Mouse (Mus musculus): ENCODE results near the gene Ugt2a1.
"Not testable (repeated sequence)": the region's sequence is repeated elsewhere in the genome, so short reads cannot be mapped to it uniquely, and the experiment has no call there.

Gene Ugt2a1

DNA sequence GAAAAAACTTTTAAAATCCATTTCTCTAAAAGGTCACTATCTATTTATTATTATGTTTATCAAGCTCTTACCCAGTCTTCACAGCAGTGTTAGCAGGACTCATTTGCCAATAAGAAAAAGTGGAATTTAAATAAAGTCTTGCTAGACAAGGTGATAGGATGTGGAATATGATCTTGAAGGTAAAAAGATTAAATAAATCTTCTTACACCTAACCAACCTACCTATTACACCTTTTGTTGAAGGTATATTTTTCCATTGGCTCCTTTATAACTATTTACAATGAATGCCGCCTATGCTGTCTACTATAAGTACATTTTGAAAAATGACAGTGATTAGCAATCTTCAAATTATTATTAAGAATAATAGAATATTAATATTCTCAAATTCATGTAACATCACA lies at the start of gene Ugt2a1:
Gene Ugt2a1 (minus strand): TSS at position 101 of the 400 bp plus-strand sequence.
- DNase-seq, result no peak

DNA sequence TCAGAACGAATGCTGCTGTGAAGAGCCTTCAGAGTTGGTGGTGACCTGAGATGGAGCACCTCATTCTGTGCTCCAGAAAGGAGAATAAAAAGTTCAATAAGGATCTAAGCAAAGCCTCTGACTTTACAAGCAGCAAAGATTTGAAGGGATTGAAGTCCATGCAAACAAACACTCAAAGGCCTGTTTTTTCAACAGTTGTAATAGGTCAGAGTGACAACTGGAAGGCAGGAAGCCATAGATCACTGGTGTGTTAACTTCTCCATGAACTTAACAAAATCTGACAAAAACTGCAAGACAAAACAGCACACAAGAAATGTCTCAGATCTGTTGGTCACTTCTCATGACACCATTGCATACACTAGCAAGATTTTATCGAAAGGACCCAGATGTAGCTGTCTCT lies 47.4 kb upstream of the Ugt2a1 start, which contains the start of gene Sult1b1:
Gene Sult1b1 (minus strand): TSS at position 85 of the 400 bp plus-strand sequence.
- no peak for DNase-seq

DNA sequence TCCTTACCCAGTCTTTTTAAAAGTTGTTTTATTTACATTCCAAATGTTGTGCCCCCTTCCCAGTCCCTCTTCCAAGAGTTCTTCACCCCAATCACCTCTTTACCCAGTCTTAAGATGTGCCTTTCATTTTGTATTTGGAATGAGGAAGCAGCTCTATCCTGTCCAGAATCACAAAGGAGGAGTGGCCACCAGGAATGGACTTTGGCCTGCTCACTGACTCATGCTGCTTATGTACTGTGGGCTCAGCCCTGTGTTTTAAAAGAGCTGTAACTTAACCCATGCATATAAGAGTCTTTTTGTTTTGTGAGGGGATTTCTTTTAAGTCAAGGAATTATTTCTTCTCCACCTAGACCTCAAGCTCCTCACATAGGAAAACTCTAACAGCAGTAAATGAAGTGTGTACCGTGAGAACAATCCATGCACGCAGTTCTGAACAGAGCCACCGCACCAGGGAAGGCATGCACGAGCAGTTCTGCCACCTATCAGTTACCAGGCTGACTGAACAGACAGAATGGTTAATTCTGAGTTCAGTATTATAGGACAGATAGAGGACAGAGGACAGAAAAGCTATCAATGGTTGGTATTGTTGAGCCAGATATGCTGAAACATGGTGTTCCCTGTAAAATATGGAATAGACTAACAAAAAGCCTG lies 45.4 kb upstream of the Ugt2a1 start:
- no peak for DNase-seq

DNA sequence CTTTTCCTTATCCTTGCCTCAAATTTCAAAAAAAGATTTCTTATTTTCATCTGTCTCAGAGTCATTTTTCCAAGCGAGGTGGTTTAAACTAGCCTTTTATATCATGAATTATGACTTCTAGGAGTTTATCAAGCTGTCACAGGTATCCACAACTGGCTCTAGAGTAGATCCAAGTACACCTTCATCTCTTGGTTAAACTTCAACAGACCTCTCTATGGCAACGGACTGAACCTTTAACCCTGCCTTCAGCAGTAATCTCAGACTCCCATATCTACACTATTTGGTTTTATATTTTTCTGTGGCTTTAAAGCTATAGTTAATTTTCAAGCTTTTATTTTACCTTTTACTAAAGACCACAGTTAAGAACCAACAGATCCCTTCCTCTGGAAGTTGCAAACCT lies 41.6 kb upstream of the Ugt2a1 start:
- no peak for DNase-seq

DNA sequence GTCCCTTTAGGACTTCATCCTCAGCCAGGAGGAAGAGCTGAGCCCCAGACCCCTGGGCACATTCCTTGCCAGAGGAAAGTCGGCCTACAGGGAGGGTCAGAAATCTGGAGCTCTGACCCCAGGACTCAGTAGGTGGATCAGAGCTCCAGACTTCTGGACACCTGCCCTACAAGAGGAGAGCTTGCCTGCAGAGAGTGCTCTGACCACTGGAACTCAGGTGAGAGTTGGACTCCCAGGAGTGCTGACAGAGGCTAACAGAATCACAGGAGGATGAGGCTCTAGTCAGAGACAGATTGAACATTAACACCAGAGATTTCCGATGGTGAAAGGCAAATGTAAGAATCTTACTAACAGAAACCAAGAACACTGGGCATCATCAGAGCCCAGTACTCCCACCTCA lies 32.9 kb upstream of the Ugt2a1 start:
- not testable (repeated sequence) for DNase-seq

DNA sequence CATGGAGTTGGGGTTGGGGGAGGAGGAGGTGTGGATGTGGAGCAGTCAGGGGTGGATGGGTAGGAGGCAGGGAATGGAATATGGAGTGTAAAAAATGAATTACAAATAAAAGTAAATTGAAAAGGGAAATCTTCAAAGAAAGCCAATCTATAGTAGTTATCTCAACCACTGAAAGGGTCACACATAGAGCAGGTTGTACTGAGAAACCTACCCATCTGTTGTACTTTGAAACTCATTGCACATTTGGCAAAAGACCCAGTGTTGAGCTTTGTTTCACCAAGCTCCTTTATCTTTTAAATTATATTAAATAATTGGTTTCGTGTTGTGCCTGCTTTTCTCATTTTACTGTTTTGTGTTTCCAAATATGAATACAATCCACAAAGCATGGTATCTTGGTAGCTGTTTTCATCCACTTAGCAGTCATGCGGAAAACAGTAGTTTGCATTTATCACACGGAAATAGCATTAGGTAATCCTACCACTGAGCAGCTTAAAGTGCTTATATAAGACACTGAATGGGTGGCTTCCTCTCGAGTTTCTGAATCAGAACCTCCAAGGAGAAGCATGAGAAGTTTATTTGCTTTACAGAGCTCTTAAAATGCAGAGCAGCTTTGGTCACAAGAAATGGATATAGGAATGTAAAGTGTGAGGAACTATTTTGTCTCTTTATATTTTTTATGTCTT lies 15.2 kb upstream of the Ugt2a1 start:
- DNase-seq, result no peak

DNA sequence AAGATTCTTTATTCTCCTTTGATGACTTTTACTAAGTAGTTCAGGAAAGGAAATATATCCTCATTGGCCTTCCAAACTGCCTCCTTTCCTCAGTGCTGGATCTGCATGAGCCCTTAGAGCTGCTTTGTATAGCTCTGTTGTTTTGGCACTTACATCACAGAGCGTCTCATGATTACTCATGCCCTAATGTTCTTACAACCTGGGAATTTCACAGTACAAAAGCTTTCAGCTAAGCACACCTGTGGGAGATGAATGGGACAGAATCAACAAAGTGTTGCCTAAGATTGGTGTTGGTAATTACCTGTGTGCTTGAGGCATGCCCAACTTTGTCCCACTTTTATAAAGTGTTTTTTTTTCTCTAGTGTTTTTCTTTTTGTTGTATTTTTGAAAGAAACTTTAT lies 12.0 kb upstream of the Ugt2a1 start:
- DNase-seq, result no peak

DNA sequence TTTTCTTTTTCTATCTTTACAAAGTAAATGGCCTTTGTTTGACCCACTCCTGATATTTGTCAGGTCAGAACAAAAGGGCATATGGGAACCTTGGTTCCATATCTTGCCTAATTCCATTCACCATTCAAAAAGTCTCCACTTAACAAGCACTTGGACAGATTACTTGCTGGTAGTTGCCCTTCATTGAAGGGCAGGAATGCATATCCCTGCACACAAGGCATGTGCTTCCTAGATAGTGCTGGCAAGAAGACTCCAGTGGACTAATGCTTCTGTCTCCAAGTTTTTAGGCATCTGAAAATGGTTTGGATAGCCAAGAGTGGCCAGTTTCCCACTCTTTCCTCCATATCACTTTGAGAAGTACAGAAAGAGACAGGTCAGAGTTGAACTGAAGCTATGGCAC lies 8.7 kb upstream of the Ugt2a1 start:
- DNase-seq, result no peak

DNA sequence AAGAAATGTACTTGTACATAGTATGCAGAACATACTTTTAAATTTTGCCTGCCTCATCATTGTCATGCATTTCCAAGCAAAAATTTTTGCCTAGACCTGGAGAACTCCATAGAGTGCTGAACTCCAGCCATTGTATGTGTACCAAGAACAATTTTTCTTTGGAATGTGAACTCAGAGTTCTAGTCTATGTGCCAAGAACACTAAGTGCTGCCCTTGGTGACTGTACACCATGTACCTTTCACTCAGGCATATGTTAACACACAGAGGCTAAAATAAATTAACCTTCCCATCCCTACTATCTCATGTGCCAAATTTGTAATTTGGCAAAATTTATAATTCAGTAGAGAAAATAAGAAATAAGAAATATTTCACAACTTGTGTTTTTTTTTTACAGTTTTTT lies 8.3 kb upstream of the Ugt2a1 start:
- no peak for DNase-seq

DNA sequence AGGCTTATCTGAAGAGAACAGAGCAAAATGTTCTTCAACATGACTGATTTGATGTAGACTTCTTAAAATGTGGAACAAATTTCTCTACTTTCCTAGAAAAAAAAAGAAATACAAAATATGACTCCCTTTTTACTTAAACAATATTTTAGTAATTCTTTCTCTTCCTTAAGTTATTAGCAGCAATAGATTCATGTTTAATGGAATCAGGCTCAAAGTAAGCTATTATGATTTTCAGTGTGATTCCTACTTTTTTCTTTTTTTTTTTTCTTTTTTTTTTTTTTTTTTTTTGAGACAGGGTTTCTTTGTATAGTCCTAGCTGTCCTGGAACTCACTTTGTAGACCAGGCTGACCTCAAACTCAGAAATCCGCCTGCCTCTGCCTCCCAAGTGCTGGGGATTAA lies 4.0 kb downstream of the Ugt2a1 start, which contains the start of gene Gm43638:
Gene Gm43638 (minus strand): TSS at position 101 of the 400 bp plus-strand sequence.
- DNase-seq, result not testable (repeated sequence)

DNA sequence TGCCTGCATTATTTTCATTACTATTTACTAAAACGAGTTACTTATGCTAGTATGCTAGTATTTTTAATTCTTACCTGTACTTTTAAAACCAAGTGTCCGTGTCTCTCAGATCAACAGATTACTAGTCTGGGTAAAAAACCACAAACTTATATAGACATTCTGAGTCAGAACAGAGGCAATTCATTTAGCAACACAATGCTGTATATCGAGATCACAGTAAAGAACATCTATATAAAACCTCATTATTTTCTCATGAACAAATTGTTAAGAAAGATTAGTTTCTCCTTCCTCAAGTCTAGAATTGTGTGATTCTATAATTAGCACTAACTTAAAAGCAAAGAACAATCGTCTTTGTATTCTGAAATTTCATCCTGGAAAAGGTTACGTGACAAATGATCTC lies 8.5 kb downstream of the Ugt2a1 start, which contains the start of gene Ugt2a2:
Gene Ugt2a2 (minus strand): TSS at position 101 of the 400 bp plus-strand sequence.
- DNase-seq, result no peak

DNA sequence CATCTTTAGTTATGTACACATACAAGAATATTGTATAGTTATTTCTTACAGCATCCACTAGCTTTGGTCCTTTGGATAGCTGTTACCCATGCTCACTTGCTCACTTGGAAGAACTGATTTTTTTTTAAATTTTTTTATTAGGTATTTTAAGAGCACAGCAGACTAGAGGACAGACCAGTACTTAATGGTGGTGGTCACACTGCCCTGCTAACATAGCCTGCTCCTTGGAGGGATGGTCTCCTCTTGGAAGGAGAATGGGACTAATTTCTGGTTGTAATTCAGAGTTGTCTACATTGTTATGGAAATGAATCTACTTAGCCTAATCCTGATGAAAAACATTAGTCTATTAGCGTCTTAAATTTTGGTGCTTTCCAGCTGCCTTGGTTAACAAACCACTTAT lies 31.9 kb downstream of the Ugt2a1 start:
- no peak for DNase-seq

DNA sequence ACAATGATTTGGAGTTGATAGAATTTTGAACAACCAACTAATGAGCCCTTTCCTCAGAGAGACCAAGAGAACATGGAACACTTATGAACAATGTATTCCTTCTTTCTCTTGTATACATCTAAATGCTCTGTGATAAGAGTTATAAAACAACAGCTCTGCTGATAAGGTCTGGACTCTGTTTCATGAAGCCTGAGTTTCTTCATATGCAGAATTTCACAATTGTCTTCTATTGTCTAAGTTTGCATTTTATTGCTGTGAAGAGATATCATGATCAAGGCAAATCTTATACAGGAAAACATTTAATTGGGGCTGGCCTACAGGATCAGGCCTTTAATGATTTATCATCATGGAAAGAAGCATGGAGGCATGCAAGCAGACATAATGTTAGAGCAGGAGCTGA lies 33.0 kb downstream of the Ugt2a1 start:
- no peak for DNase-seq

DNA sequence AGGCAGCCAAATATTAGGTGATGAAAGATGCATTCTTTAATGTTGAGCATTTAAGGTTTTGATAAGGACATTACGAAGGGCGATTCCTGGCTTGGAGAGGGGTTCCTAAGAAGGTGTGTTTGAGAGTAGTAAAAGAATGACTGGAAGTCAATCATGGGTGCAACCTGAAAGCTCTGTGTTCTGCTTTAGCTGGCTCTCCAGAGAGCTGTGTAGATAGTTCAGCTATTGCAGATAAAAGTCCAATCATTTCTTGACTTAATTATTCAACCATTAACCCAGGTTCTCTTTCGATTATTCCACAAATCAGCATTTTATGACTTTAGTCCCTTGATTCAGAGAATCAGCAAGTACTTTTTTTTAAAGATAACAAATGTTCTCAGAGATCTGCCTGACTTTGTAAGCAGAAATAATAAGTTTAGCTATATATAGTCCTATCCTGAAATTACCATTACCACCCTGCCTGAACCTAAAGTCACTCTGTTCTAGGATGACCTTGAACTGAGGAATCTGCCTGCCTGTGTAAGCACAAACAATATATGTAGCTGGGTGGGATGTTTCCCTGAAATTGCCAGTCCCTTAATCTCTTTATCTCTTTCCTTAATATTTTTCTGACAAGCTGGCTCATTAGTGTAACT lies 34.3 kb downstream of the Ugt2a1 start:
- DNase-seq, result no peak

DNA sequence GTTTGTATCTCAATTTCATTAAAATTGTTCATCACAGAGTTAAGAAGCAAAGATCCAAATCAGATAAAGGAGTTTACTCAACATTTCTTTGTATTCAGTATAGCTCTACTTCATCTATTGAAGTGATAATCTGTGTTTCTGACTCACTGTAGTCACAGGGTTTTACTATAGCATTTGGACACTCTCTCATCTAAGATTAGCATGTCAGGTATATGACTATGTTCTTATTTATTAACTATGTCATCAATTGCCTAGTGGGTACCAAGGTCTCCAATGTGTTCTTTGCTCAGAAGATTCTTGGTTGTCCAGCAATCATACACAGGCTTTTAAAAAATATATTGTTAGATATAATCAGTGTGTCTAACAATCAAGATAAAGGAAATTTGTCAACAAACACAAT lies 35.2 kb downstream of the Ugt2a1 start:
- no peak for DNase-seq

DNA sequence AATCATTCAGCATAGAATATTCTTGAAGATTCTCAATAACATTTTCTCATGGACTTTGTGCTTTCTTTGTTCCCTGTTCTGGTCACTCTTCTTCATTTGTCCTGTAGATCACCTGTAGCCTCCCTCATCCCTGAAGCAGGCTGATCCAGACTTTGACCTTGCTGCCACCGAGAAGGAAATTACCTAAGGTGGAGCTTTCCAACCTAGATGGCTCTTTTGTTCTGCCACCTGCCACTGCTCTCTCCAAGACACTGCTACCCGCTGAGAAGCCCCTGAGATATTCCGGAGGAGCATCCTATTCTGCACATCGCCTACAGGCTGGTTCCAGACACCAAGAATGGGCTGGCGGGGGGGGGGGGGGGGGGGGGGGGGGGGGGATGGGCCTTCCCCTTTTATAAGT lies 38.2 kb downstream of the Ugt2a1 start:
- DNase-seq, result not testable (repeated sequence)

DNA sequence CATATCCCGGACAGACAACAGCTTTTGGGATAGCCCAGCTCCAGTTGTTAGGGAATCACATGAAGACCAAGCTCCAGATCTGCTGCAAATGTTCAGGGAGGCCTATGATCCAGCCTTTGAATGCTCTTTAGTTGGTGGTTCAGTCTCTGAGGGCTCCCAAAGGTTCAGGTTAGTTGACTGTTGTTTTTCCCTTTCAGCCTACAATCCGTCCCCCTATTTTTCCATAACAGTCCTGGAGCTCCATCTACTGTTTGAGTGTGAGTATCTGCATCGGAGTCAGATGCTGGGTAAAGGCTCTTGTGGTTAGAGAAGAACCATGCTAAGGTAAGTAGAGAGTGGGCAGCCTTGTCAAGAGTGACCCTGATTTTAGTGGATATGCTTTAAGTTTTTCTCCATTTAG lies 54.4 kb downstream of the Ugt2a1 start:
- no peak for DNase-seq

DNA sequence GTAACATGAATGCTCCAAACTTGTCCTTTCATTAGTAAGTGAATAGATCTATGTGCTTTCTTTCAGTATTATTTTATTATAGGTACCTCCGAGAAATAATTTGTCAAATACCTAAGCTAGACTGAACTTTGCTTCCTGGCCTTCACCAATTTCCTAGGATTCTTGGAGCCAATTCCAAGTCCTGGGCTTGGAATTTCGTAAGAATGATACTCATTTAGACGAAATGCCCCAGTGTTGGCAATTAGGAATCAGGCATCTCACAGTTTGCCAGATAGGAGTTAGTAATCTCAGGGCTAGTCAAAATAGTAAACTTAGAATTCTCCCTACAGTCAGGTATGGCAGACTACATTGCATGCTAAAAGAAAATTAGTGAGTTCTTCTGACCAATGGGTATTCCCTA lies 65.0 kb downstream of the Ugt2a1 start:
- DNase-seq, result no peak

DNA sequence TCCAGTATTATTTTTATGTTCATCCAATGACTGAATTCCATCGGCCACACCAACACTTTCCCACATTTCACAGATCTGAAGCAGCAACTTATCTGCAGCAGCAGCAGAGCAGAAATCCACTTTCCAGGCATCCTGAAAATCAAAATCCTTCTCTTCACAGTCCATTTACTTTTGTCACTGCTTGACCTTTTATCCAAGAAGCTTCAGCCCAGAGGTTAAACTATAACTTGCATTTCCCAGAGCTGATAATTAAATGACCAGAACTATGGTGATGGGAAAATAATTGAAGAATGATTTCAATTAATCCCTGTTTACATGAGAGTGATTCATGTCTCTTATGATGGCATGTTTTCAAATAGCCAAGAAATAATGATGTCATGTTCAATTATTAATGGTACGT lies 66.6 kb downstream of the Ugt2a1 start, which contains the start of gene Ugt2b38:
Gene Ugt2b38 (minus strand): TSS at position 163 of the 400 bp plus-strand sequence.
- not testable (repeated sequence) for DNase-seq
